Mouse (Mus musculus) kidney, embryonic 14.5 days (tissue): ENCODE data around the gene Timm29. TPM values are rescaled to one million over a fixed set of nuclear protein-coding genes. Genes with fewer than 3 reads are reported as not detected.
A peak's percentile ranks its signal among the peaks of the same experiment; 100 is the strongest.

Experiments
- ATAC-seq: fragments of 200-750 bp; cut with Nextera tagmentation; 2 replicates; pipeline ENCODE4 v1.8.0; 2017; ENCODE audit warnings: moderate number of reproducible peaks, mild to moderate bottlenecking, moderate TSS enrichment, moderate library complexity; ENCODE audit not compliant: low FRiP score, low TSS enrichment
- H3K27ac ChIP-seq: fragments of 300-500 bp; sonication (generic); 2 replicates; pipeline ENCODE4 v1.5.1; 2014; ENCODE audit warnings: low read depth, mild to moderate bottlenecking, low read length, moderate library complexity, mixed read lengths
- H3K27me3 ChIP-seq: fragments of 300-500 bp; sonication (generic); 2 replicates; pipeline ENCODE4 v1.6.1; 2014; ENCODE audit warnings: mild to moderate bottlenecking, low read length; ENCODE audit not compliant: control insufficient read depth, insufficient read depth
- H3K36me3 ChIP-seq: fragments of 300-500 bp; sonication (generic); 2 replicates; pipeline ENCODE4 v1.6.1; 2014; ENCODE audit warnings: low read length, mixed read lengths; ENCODE audit not compliant: control insufficient read depth, insufficient read depth
- H3K4me1 ChIP-seq: fragments of 300-500 bp; sonication (generic); 2 replicates; pipeline ENCODE4 v1.6.1; 2014; ENCODE audit warnings: low read length, mixed read lengths; ENCODE audit not compliant: control insufficient read depth, insufficient read depth
- H3K4me2 ChIP-seq: fragments of 300-500 bp; sonication (generic); replicated peaks from 2 replicates; pipeline ENCODE4 v1.6.1; 2014; ENCODE audit warnings: low read depth, mild to moderate bottlenecking, low read length
- H3K4me3 ChIP-seq: fragments of 300-500 bp; sonication (generic); 2 replicates; pipeline ENCODE4 v1.5.1; 2014; ENCODE audit warnings: mild to moderate bottlenecking, low read length
- H3K9ac ChIP-seq: fragments of 300-500 bp; sonication (generic); 2 replicates; pipeline ENCODE4 v1.6.1; 2014; ENCODE audit warnings: low read depth, mild to moderate bottlenecking, low read length, moderate library complexity
- H3K9me3 ChIP-seq: fragments of 300-500 bp; sonication (generic); 2 replicates; pipeline ENCODE4 v1.6.1; 2016; ENCODE audit warnings: low read length; ENCODE audit not compliant: control insufficient read depth
- WGBS: fragments of 180-500 bp; shearing (Covaris S2); extraction: QIAGEN DNeasy Blood & Tissue Kit; methylation state at CpG from one replicate; pipeline ENCODE4 v1.1.7; 2014; 5-methylcytosine and 5-hydroxymethylcytosine counted together
- polyA plus RNA-seq: library from polyadenylated mRNA; unstranded; fragments of >200 nt; fragmentation: Nextera tagmentation; extraction: Ambion mirVana; gene quantifications from 2 replicates; pipeline ENCODE4 v1.2.1, GENCODE M21; 2014

Gene Timm29
- polyA plus RNA-seq, 1 experiment from 2014 or later, result 41.3 TPM

- peak; percentile 77 for ATAC-seq
- Histone ChIP-seq H3K27ac (no peak overlapping the region), H3K4me2 (no peak overlapping the region)
These were observed 9.3 kb downstream of the Timm29 start for GRCm38 (mm10) chr9:21601722-21602399.

GRCm38 (mm10) chr9:21604119-21604518, 11.6 kb downstream of the Timm29 start:
- 77% methylated on average over 5 of the region's 5 CpGs for WGBS
- no peak for ATAC-seq
- H3K36me3 ChIP-seq, result no peaks in the 10 kb centered on the region

More at GRCm38 (mm10) chr9:21601722-21602399, 9.3 kb downstream of the Timm29 start:
- H3K4me1 ChIP-seq, result no peaks in the 10 kb centered on the region
- no peak overlapping the region for H3K9ac ChIP-seq
- H3K9me3 ChIP-seq, result no peaks in the 10 kb centered on the region
- WGBS, result 47% methylated on average over 10 of the region's 10 CpGs
- no peak overlapping the region for H3K4me3 ChIP-seq
- H3K27me3 ChIP-seq, result no peaks in the 10 kb centered on the region
- no peaks in the 10 kb centered on the region for H3K36me3 ChIP-seq

DNA sequence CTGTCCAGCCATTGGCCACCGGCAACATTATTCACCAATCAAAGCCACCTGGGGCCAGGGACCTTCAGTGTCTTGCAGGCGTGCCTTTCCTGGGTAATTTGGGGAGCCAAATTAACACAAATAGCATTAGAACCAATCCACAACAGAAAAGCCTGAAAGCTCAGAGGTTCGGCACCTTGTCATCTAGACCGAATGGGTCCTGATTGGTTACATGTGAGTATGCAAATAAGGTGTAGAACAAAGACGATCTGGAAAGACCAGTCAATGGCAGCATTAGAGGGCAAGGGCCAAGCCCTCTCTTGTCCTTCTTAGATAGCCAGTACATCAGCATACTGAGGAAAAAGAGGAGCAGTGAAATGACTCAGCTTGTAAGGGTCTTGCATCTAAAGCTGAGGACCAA, 13.3 kb downstream of the Timm29 start:
- Histone ChIP-seq H3K27me3 (no peaks in the 10 kb centered on the region), H3K9ac (no peak overlapping the region), H3K27ac (no peak overlapping the region), H3K36me3 (no peaks in the 10 kb centered on the region), H3K4me2 (no peak overlapping the region), H3K9me3 (no peaks in the 10 kb centered on the region), H3K4me1 (no peaks in the 10 kb centered on the region), H3K4me3 (no peak overlapping the region)
- WGBS, result 76% methylated on average over 5 of the region's 5 CpGs
- no peak for ATAC-seq

More at GRCm38 (mm10) chr9:21604119-21604518, 11.6 kb downstream of the Timm29 start:
- Histone ChIP-seq H3K4me2 (no peak overlapping the region), H3K27me3 (no peaks in the 10 kb centered on the region), H3K4me3 (no peak overlapping the region), H3K4me1 (no peaks in the 10 kb centered on the region), H3K9me3 (no peaks in the 10 kb centered on the region), H3K9ac (no peak overlapping the region), H3K27ac (no peak overlapping the region)

GRCm38 (mm10) chr9:21606648-21607047, 14.1 kb downstream of the Timm29 start:
- Histone ChIP-seq H3K27me3 (no peaks in the 10 kb centered on the region), H3K9ac (no peak overlapping the region), H3K4me2 (no peak overlapping the region), H3K9me3 (no peaks in the 10 kb centered on the region), H3K4me1 (no peaks in the 10 kb centered on the region), H3K4me3 (no peak overlapping the region), H3K36me3 (no peaks in the 10 kb centered on the region), H3K27ac (no peak overlapping the region)
- no peak for ATAC-seq
- WGBS, result 100% methylated on average over 1 of the region's 1 CpGs

DNA sequence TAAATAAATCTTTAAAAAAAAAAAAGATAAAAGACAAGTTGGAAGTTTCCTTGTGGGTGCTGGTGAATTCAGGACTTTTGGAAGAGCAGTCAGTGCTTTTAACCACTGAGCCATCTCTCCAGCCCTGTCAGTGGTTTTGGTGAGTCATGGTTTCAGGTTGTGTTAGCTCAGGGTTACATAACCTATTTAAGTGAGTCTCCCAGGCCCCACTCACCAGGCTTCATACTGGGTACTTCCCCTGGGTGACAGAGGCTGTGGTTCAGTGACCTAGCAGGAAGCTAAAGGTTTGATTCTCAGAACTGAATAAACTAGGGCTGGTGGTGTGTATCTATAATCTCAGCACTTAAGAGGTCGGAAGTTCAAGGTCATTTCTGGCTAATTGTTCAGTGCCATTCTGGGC, 17.3 kb downstream of the Timm29 start:
- Histone ChIP-seq H3K9ac (no peak overlapping the region), H3K9me3 (no peaks in the 10 kb centered on the region), H3K27ac (no peak overlapping the region), H3K4me1 (no peaks in the 10 kb centered on the region), H3K4me3 (no peak overlapping the region), H3K27me3 (no peaks in the 10 kb centered on the region), H3K36me3 (no peaks in the 10 kb centered on the region), H3K4me2 (no peak overlapping the region)
- ATAC-seq, result no peak
- 83% methylated on average over 1 of the region's 1 CpGs for WGBS

DNA sequence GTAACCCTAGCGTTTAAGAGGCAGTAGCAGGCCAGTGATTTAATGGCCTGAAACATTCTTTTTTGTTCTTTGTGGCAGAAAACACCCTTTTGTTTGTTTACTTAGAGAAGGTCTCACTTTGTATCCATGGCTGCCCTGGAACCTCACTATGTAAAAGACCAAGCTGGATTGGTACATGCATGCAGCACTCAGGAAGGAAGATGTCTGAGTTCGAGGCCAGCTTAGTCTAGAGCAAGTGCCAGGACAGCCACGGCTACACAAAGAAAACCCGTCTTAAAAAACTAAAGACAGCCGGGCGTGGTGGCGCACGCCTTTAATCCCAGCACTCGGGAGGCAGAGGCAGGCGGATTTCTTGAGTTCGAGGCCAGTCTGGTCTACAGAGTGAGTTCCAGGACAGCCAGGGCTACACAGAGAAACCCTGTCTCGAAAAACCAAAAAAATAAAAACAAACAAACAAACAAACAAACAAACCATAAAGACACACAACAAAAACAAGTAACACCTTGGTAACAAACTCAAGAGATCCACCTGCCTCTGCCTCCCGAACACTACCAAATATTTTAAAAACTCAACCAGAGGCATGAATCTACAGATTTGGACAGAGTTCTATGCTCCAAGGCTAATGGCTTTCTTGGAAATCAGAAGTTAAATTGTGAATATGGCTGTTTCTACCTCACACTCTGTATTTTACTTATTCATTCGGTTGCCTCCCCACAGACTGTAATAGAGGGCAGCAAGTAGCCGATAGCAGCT, 22.5 kb downstream of the Timm29 start:
- no peaks in the 10 kb centered on the region for H3K9me3 ChIP-seq
- peak overlapping the region; percentile 77 for H3K9ac ChIP-seq
- H3K4me2 ChIP-seq, result peak overlapping the region; percentile 62
- H3K4me3 ChIP-seq, result peak overlapping the region; percentile 83
- no peaks in the 10 kb centered on the region for H3K27me3 ChIP-seq
- WGBS, result 74% methylated on average over 15 of the region's 15 CpGs
- H3K4me1 ChIP-seq, result peaks cover 9% of the 10 kb centered on the region; the same call in 1 of the 2 replicates
- peaks cover 3% of the 10 kb centered on the region; the same call in 1 of the 2 replicates for H3K36me3 ChIP-seq
- no peak for ATAC-seq
- H3K27ac ChIP-seq, result peak overlapping the region; percentile 98

DNA sequence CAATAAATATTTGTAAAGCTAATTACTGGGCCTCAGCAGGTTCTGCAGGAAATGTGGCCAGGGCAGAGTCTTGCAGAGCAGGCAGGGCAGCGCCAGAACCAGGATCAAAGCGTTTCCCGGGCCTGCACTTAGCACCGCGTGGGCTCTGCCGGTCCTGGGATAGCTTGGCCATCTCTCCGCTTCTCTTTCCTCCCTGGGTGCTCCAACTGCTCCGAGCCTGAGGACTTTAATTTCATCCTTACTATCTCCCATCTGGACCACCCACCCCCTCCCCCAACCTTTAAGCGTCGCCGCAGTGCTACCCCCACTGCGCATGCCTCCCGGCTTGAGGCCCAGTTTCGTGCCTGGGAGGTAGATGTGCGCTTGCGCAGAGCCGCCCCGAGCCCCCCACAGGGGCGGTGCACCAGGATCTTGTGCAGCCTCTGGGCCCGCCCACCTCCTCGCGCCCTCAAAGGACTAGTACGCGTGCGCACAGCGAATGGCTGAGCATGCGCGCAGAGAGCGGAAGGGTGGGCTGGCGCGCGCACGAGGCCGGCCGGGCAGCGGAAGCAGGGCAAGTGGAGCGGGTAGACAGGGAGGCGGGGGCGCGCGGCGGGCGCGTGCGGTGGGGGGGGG, 23.2 kb downstream of the Timm29 start, which contains the start of gene Smarca4:
Gene Smarca4 (plus strand): TSS at position 553 of the 615 bp plus-strand sequence.
- WGBS, result under 1% methylated on average over 38 of the region's 45 CpGs
- peak; percentile 95 for ATAC-seq

DNA sequence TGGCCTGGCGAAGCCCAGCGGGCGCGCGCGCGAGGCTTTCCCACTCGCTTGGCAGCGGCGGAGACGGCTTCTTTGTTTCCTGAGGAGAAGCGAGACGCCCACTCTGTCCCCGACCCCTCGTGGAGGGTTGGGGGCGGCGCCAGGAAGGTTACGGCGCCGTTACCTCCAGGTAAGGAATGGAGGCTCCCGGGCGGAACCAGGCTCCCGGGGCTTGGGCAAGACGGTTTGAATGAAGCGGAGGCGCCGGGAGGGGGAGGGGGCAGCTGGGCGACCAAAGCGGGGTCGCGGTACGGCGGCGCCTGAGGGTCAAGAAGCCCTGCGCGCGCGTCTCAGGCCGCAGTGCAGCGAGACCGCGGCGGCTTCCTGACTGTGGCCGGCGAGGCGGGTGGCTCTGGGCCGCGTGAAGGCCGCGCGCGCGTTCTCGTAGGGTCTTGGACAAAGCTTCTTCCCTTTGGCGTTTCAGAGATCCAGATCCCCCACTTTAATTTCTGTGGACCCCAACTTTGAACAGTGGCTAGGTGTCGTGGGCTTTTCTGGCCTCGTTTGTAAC, 23.8 kb downstream of the Timm29 start:
- Histone ChIP-seq H3K4me2 (peak overlapping the region; percentile 53), H3K9ac (peak overlapping the region; percentile 93), H3K4me3 (peak overlapping the region; percentile 83), H3K27ac (peak overlapping the region; percentile 98), H3K27me3 (no peaks in the 10 kb centered on the region), H3K9me3 (no peaks in the 10 kb centered on the region), H3K4me1 (peaks cover 9% of the 10 kb centered on the region; the same call in 1 of the 2 replicates), H3K36me3 (peaks cover 3% of the 10 kb centered on the region; the same call in 1 of the 2 replicates)
- 0% methylated on average over 53 of the region's 57 CpGs for WGBS
- peak; percentile 79 for ATAC-seq

More for the DNA sequence above, 23.2 kb downstream of the Timm29 start, which contains the start of gene Smarca4:
- H3K4me3 ChIP-seq, result peak within 1 kb of the TSS; percentile 83
- peak within 1 kb of the TSS; percentile 98 for H3K27ac ChIP-seq
- peaks cover 3% of the 10 kb centered on the region; the same call in 1 of the 2 replicates for H3K36me3 ChIP-seq
- H3K4me2 ChIP-seq, result peak within 1 kb of the TSS; percentile 62
- peaks cover 9% of the 10 kb centered on the region; the same call in 1 of the 2 replicates for H3K4me1 ChIP-seq
- H3K9ac ChIP-seq, result peak within 1 kb of the TSS; percentile 93
- H3K9me3 ChIP-seq, result no peaks in the 10 kb centered on the region
- no peaks in the 10 kb centered on the region for H3K27me3 ChIP-seq
